Mouse (Mus musculus): ENCODE data around the gene Wfdc15b. TPM values are rescaled to one million over a fixed set of nuclear protein-coding genes. Genes with fewer than 3 reads are reported as not detected.

Wfdc15b gene
- total RNA-seq, 2 experiments from 2014 or later: not detected

DNA sequence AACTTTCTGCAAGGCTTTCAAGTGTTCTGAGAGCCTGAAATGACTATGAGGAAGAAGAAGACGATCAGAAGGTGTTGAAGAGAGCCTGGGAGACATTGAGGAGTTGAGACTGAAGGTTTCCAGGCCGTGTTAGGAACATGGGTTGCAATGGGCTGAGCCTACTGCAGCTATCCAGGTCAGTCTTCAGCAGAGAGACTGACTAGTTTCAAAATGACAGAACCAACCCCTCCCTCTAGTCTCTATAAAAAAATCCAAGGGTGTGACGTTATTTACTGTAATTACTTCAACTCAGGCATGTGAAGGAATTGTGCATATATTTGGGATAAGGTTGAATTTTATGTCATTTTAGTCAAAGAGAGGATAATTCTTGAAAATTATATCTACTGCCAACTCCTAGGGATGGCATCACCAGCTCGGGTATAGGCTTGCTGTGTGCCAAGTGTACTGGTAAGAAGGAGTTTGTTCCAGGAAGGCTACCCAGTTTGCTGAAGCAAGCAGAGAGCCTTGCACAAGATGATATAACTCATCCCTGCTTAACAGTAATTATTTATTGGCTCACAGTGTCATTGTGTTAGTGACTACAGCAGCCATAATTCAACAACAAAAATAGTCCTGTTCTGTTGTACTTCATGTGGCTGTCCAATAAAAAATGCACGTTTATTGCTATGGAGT is 26.4 kb downstream of the Wfdc15b start:
- Histone ChIP-seq H3K27ac (no peak overlapping the region), H3K4me3 (no peak overlapping the region)
- no peak for DNase-seq (ENCODE audit: low spot score in 2 of 2)
- no peak for TF ChIP-seq CTCF (conservative IDR thresholded peaks at IDR 0.05)

DNA sequence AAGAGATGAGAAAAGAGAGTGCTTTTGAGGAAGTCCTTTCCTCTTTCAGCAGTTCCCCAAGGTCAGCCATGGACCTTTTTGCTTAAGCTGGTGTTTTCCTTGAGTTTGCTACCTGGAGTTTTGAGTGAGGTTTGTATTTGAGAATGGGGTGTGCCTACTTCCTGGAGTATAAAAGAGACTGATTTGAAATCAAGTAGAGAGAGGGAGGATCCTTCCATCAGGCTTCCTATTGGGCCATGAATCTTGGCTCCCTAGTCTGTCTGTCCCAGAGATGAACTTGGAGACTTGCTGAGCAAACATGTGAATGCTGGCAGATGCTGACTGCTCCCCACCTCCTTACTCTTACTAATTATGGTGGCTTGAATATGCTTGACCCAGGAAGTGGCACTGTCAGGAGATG is 29.2 kb downstream of the Wfdc15b start:
- no peak for TF ChIP-seq CTCF (conservative IDR thresholded peaks at IDR 0.05)
- Histone ChIP-seq H3K4me3 (no peak overlapping the region), H3K27ac (no peak overlapping the region)
- DNase-seq (ENCODE audit: low spot score in 2 of 2): no peak

DNA sequence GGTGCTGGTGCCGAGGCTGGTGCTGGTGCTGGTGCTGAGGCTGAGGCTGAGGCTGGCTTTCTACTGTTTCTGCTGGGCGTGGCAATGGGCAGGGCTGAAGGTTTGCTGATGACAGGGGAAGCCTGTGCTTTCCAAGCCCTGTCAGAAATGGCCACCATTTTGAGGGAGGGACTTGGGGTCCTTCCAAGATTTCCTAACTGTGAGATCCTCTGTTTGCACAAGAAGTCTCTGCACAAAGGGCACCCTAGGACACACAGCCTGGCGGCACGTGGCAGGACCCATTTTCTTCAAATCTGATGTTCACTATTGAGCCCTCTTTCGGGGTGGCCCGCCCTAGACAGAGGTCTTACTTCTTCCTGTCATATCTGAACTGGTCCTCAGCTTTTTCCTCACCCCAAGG is 30.9 kb downstream of the Wfdc15b start, which contains the start of gene Wfdc12:
TSS of gene Wfdc12 (minus strand) at position 33 of the 400 bp plus-strand sequence.
- no peak within 1 kb of the TSS for H3K27ac ChIP-seq
- no peak for TF ChIP-seq CTCF (conservative IDR thresholded peaks at IDR 0.05)
- no peak within 1 kb of the TSS for H3K4me3 ChIP-seq
- no peak for DNase-seq (ENCODE audit: low spot score in 2 of 2)

DNA sequence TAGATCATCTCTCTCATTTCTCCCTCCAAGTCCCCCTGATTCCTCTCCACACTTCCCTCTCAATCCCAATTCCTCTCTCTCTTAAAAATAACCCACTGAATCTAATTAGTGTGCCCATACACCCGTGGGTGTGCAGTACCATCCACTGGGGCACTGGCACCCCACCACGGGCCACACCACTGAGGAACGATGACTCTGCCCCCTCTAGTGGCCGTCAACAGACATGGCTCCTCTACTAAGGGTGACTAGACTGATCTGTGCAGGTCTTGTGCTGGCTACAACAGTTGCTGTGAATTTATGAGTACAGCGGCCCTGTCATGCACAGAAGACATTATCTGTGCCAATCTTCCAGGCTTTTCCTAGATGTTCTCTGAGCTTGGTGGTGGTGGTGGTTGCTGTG is 32.7 kb downstream of the Wfdc15b start:
- Histone ChIP-seq H3K27ac (no peak overlapping the region), H3K4me3 (no peak overlapping the region)
- no peak for DNase-seq (ENCODE audit: low spot score in 2 of 2)
- peak; percentile 67 for TF ChIP-seq CTCF (conservative IDR thresholded peaks at IDR 0.05)

DNA sequence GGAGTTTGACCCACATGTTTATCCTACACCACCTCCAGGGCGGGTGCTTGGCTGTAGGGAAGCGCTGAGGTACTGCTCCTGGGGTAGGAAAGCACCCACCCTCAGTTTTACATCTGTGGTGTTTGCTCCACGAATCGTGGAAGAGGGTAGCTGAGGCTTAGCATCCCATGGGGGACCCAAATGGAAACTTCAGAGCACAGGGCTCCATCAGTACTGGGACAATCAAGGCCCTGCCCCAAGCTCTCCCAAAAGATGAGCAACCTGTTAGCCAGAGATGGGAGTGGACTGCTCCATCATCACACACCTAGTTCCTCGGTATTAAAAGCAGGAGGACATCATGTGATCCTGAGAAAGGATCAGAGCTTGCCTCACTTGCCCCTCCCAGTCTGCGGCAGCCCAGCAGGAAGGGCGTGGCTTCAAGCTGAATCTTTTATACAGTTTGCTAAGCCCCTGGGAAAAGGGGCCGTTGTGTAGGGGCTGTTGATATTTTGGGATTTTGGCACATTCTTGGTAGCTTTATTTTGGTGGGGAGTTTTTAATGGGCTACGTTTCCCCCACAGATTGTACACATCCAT is 37.2 kb downstream of the Wfdc15b start:
- DNase-seq (ENCODE audit: low spot score in 2 of 2): no peak
- no peak for TF ChIP-seq CTCF (conservative IDR thresholded peaks at IDR 0.05)
- Histone ChIP-seq H3K27ac (no peak overlapping the region), H3K4me3 (no peak overlapping the region)

DNA sequence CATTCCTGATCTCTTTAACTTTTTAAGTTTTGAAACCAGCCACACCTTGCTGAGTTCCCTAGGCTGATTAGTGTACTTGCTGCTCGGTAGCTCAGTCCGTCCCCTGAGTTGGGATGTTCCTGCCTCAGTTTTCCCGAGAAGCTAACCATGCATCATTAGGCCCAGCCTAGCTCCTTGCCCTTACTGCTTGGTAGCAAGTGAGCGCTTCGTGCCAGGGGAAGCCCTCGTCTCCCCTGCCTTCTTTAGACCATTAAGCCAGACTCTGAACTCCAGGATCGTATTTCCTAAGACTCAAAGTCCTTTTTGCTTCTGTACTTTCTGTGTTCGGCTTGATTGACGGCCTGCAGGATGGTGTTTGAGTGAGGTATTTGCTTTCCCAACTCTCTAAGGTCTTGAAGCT is 38.1 kb downstream of the Wfdc15b start:
- DNase-seq (ENCODE audit: low spot score in 2 of 2): no peak
- Histone ChIP-seq H3K4me3 (no peak overlapping the region), H3K27ac (no peak overlapping the region)
- no peak for TF ChIP-seq CTCF (conservative IDR thresholded peaks at IDR 0.05)

DNA sequence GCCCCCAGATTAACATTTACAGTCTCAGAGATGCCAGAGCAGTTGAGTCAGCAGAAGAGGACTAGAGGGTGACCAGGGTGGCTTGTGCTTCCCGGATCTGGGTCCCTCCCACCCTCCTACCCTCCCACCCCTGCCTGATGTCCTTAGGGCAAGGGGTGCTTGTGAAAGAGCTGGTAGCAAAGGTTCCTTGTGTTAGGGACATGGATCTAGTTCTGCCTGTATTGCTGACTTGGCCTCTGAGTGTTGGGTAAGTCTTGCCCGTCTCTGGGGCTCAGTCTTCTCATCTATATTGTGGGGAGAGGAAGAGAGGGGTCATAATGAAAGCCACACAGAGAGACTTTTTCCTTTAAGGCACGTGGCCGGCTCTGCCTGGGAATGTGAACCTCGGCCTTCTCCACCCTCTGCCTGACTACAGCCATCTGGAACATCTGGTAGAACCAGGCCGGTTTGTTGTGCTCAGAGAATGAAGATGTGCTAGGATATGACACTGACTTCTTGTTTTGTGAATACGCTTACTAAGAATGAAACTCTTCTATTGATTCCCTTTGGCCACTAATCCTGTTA is 38.7 kb downstream of the Wfdc15b start, which contains the start of gene Wfdc5:
TSS of gene Wfdc5 (minus strand) at position 51 of the 564 bp plus-strand sequence.
- TF ChIP-seq CTCF (conservative IDR thresholded peaks at IDR 0.05): no peak
- no peak for DNase-seq (ENCODE audit: low spot score in 2 of 2)
- H3K4me3 ChIP-seq: no peak within 1 kb of the TSS

DNA sequence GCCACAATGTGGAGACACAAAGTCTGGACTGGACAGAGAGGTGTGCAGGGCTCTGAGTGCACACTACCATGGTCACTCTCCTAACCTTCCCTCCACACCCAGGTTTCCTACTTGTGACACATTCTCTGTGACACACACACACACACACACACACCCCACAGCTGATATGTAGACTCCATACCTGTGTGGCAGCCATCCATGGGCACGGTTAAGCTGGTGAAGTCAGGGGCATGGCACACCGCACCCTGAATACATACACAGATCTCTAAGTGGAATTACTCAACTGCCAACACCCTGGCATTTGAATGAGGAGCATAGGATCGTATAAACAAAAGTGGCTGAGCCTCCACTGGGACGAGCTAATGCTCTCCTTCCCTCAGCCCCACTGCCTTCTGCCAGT is 40.7 kb downstream of the Wfdc15b start:
- no peak for DNase-seq (ENCODE audit: low spot score in 2 of 2)
- Histone ChIP-seq H3K27ac (no peak overlapping the region), H3K4me3 (no peak overlapping the region)
- no peak for TF ChIP-seq CTCF (conservative IDR thresholded peaks at IDR 0.05)

More for the DNA sequence above, 38.7 kb downstream of the Wfdc15b start, which contains the start of gene Wfdc5:
- no peak within 1 kb of the TSS for H3K27ac ChIP-seq

DNA sequence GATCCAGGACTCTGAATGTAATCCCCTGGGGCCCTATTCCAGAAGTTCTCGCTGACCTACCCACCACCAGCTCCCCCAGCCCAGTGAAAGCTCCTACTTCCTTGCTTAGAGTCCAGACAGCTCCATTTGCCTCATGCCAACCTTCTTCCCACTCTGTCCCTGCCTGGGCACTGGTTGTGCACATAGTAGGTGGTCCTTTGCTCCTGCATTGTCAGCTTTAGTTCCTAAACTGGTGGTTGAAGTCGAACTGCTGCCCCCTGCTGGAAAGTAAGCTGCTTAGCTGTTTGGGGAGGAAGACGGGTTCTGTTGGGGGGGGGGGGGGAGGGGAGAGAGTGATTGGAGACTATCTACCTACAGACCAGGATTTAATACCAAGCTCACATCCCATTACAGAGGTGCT is 41.3 kb downstream of the Wfdc15b start:
- peak in 1 of 2 experiments; percentile 51 for DNase-seq (ENCODE audit: low spot score in 2 of 2)
- Histone ChIP-seq H3K27ac (no peak overlapping the region), H3K4me3 (no peak overlapping the region)
- peak; percentile 66 for TF ChIP-seq CTCF (conservative IDR thresholded peaks at IDR 0.05)

DNA sequence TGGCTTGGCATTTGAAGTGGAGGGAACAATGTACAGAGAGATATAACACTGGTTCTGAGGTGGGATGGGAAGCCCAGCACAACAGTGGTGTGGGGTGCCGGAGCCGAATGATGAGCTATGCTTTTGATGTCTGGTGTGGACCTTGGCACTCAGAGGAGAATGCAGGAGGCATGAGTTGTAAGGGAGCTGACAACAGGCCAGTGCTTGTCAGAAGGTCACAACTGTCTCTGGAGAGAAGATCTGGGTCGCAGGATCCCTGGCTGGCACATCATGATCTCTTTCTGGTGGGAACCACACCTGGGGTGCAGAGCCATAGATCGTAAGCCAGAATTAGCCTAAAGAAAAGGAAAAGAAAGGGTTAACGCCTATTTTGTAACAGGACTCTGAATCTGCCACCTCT is 43.6 kb downstream of the Wfdc15b start:
- Histone ChIP-seq H3K4me3 (no peak overlapping the region), H3K27ac (no peak overlapping the region)
- no peak for TF ChIP-seq CTCF (conservative IDR thresholded peaks at IDR 0.05)
- DNase-seq (ENCODE audit: low spot score in 2 of 2): no peak

DNA sequence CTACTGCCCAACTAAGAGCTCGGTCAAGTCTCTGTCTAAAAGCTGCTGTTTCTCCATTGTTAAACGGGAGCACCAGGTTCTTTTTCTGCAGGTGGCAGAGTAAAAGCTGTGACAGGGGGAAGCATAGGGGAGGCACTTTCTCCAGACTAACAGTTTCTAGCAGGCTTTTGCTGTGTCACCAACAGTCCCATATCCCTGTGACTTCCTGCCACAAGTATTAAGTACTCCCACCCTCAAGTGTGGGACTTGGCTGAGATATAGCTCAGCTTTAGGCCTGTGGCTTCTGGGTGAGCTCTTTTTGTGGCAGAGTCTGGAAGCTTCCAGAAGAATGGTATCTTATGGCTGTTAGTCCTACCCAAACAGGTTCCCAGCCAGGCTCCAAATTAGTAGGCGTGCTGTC is 45.6 kb downstream of the Wfdc15b start:
- no peak for DNase-seq (ENCODE audit: low spot score in 2 of 2)
- no peak for TF ChIP-seq CTCF (conservative IDR thresholded peaks at IDR 0.05)
- H3K27ac ChIP-seq: no peak overlapping the region
- H3K4me3 ChIP-seq: no peak overlapping the region

DNA sequence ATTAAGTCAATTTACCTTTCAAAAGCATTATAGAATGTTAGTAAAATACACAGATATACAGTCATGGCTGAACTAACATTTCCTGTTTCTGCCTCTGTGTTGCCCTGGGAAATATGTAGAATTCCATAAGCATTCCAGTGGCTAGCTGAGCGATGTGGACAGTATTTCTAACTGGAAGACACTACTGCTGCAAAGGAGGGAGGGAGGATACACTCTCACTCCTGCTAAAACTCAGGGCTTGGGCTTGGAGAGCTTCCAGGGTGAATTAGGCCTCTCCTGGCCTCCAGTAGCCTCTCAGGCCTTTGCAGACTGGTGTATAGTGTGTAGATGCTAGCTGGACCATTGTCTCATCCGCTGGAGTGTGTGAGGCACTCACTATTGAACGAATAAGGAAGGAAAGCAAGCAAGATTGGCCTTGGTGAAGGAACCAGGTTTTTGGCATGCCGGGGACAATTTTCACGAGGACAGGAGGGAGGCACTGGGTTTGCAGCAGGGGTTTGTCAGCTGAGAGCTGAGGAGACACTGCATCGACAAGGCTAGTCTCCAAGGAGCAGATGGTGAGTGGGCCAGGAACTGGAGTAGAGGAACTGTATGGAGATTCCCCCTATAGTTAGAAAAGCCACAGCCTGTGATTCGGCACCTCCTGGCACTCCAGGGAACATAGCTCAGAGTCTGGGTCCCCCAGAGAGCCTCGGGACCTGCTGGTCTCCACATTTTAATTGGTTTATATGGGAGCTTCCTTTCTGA is 46.6 kb downstream of the Wfdc15b start:
- no peak for TF ChIP-seq CTCF (conservative IDR thresholded peaks at IDR 0.05)
- H3K27ac ChIP-seq: peak overlapping the region; percentile 48
- H3K4me3 ChIP-seq: no peak overlapping the region
- peak; percentile 55 to 78 for DNase-seq (ENCODE audit: low spot score in 2 of 2)

DNA sequence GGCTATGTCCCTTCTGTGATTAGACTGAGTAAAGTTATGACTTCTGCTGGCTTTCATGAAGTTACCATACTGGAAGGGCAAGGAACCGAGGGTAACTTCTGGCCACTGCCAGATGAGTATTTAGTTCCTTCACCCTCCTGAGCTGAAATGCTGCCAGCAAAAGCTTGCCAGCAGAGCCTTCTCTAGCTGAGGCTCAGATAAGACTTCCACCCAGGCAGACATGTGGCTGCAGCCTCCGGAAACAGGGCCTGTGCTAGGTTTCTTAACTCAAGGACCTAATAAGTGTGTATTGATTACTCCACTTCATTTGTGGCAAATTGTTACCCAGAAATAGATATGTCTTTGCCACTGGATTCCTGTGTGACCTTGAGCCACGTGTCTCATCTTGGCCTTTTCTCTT is 48.1 kb downstream of the Wfdc15b start:
- Histone ChIP-seq H3K27ac (no peak overlapping the region), H3K4me3 (no peak overlapping the region)
- DNase-seq (ENCODE audit: low spot score in 2 of 2): no peak
- TF ChIP-seq CTCF (conservative IDR thresholded peaks at IDR 0.05): no peak
